Mouse (Mus musculus): ENCODE results near the gene Olfr1340. TPM values are rescaled to one million over a fixed set of nuclear protein-coding genes. Genes with fewer than 3 reads are reported as not detected.

Olfr1340 gene
- not detected for polyA plus RNA-seq (2021)

- H3K27me3 ChIP-seq = no peaks in the 10 kb centered on the region
- DNase-seq (ENCODE audit: low read depth, low spot score) (no peak), ATAC-seq (no peak)
- ChIA-PET CTCF (no interaction called here), POLR2A (no interaction called here)
- TF ChIP-seq CTCF (IDR thresholded peaks at IDR 0.05) = no peak
- in situ Hi-C loops (cut with MboI; ENCODE audit: low pct_unique_long_range_greater_than_20kb) = no loop called here
Measured at GRCm38 (mm10) chr4:118719838-118720237, at the start of gene Olfr1340. Olfr1340 (plus strand) TSS chr4:118720138.

GRCm38 (mm10) chr4:118687086-118687485, 32.9 kb upstream of the Olfr1340 start:
- CTCF ChIA-PET = no interaction called here
- ATAC-seq (no peak), DNase-seq (ENCODE audit: low read depth, low spot score) (no peak)
- in situ Hi-C loops (cut with MboI; ENCODE audit: low pct_unique_long_range_greater_than_20kb) = no loop called here
- POLR2A ChIA-PET = no interaction called here
- no peak for TF ChIP-seq CTCF (IDR thresholded peaks at IDR 0.05)
- H3K27me3 ChIP-seq = no peaks in the 10 kb centered on the region

- ChIA-PET CTCF (no interaction called here), POLR2A (no interaction called here)
- in situ Hi-C loops (cut with MboI; ENCODE audit: low pct_unique_long_range_greater_than_20kb) = no loop called here
- no peak for TF ChIP-seq CTCF (IDR thresholded peaks at IDR 0.05)
- DNase-seq (ENCODE audit: low read depth, low spot score) = no peak
- no peak for ATAC-seq
- no peaks in the 10 kb centered on the region for H3K27me3 ChIP-seq
Measured at GRCm38 (mm10) chr4:118692412-118692973, 27.4 kb upstream of the Olfr1340 start, which contains the start of gene Olfr1342. Olfr1342 (minus strand) TSS chr4:118692756.

- ChIA-PET CTCF (no interaction called here), POLR2A (no interaction called here)
- TF ChIP-seq CTCF (IDR thresholded peaks at IDR 0.05) = no peak
- no peak for DNase-seq (ENCODE audit: low read depth, low spot score)
- no peak for ATAC-seq
- H3K27me3 ChIP-seq = no peaks in the 10 kb centered on the region
- in situ Hi-C loops (cut with MboI; ENCODE audit: low pct_unique_long_range_greater_than_20kb) = no loop called here
Measured at GRCm38 (mm10) chr4:118693812-118694211, 26.1 kb upstream of the Olfr1340 start.

GRCm38 (mm10) chr4:118703223-118703622, 16.7 kb upstream of the Olfr1340 start, which contains the start of gene Olfr1341:
Olfr1341 (plus strand) TSS chr4:118703523.
- H3K27me3 ChIP-seq = no peaks in the 10 kb centered on the region
- POLR2A ChIA-PET = no interaction called here
- no peak for TF ChIP-seq CTCF (IDR thresholded peaks at IDR 0.05)
- ATAC-seq = no peak
- DNase-seq (ENCODE audit: low read depth, low spot score) = no peak
- CTCF ChIA-PET = no interaction called here
- in situ Hi-C loops (cut with MboI; ENCODE audit: low pct_unique_long_range_greater_than_20kb) = no loop called here

GRCm38 (mm10) chr4:118708086-118708485, 11.9 kb upstream of the Olfr1340 start:
- TF ChIP-seq CTCF (IDR thresholded peaks at IDR 0.05) = no peak
- DNase-seq (ENCODE audit: low read depth, low spot score) = no peak
- ChIA-PET CTCF (no interaction called here), POLR2A (no interaction called here)
- no peak for ATAC-seq
- peaks cover 4% of the 10 kb centered on the region for H3K27me3 ChIP-seq
- in situ Hi-C loops (cut with MboI; ENCODE audit: low pct_unique_long_range_greater_than_20kb) = no loop called here

- TF ChIP-seq CTCF (IDR thresholded peaks at IDR 0.05) = no peak
- ChIA-PET CTCF (no interaction called here), POLR2A (no interaction called here)
- in situ Hi-C loops (cut with MboI; ENCODE audit: low pct_unique_long_range_greater_than_20kb) = no loop called here
- no peak for ATAC-seq
- DNase-seq (ENCODE audit: low read depth, low spot score) = no peak
- peaks cover 4% of the 10 kb centered on the region for H3K27me3 ChIP-seq
Measured at GRCm38 (mm10) chr4:118711656-118712055, 8.3 kb upstream of the Olfr1340 start.

GRCm38 (mm10) chr4:118721742-118722483, 2.0 kb downstream of the Olfr1340 start:
- TF ChIP-seq CTCF (IDR thresholded peaks at IDR 0.05) = no peak
- H3K27me3 ChIP-seq = no peaks in the 10 kb centered on the region
- DNase-seq (ENCODE audit: low read depth, low spot score) = no peak
- in situ Hi-C loops (cut with MboI; ENCODE audit: low pct_unique_long_range_greater_than_20kb) = no loop called here
- ChIA-PET POLR2A (no interaction called here), CTCF (no interaction called here)
- no peak for ATAC-seq

- CTCF ChIA-PET = no interaction called here
- POLR2A ChIA-PET = no interaction called here
- DNase-seq (ENCODE audit: low read depth, low spot score) (no peak), ATAC-seq (no peak)
- in situ Hi-C loops (cut with MboI; ENCODE audit: low pct_unique_long_range_greater_than_20kb) = no loop called here
- peaks cover 4% of the 10 kb centered on the region for H3K27me3 ChIP-seq
- no peak for TF ChIP-seq CTCF (IDR thresholded peaks at IDR 0.05)
Measured at GRCm38 (mm10) chr4:118731875-118732274, 11.9 kb downstream of the Olfr1340 start, which contains the start of gene Olfr1339. Olfr1339 (plus strand) TSS chr4:118732175.

GRCm38 (mm10) chr4:118739574-118739973, 19.6 kb downstream of the Olfr1340 start:
- no peaks in the 10 kb centered on the region for H3K27me3 ChIP-seq
- ATAC-seq (no peak), DNase-seq (ENCODE audit: low read depth, low spot score) (no peak)
- ChIA-PET CTCF (no interaction called here), POLR2A (no interaction called here)
- TF ChIP-seq CTCF (IDR thresholded peaks at IDR 0.05) = no peak
- in situ Hi-C loops (cut with MboI; ENCODE audit: low pct_unique_long_range_greater_than_20kb) = no loop called here

GRCm38 (mm10) chr4:118740988-118741698, 21.2 kb downstream of the Olfr1340 start:
- DNase-seq (ENCODE audit: low read depth, low spot score) = no peak
- H3K27me3 ChIP-seq = no peaks in the 10 kb centered on the region
- in situ Hi-C loops (cut with MboI; ENCODE audit: low pct_unique_long_range_greater_than_20kb) = no loop called here
- ATAC-seq = no peak
- no peak for TF ChIP-seq CTCF (IDR thresholded peaks at IDR 0.05)
- ChIA-PET CTCF (no interaction called here), POLR2A (no interaction called here)
